Mouse (Mus musculus): Measurements from ENCODE around the gene Syn3. TPM values are rescaled to one million over a fixed set of nuclear protein-coding genes. Genes with fewer than 3 reads are reported as not detected.

Syn3 gene
- polyA plus RNA-seq, 1 experiment from 2014 or later = 24.8 TPM

DNA sequence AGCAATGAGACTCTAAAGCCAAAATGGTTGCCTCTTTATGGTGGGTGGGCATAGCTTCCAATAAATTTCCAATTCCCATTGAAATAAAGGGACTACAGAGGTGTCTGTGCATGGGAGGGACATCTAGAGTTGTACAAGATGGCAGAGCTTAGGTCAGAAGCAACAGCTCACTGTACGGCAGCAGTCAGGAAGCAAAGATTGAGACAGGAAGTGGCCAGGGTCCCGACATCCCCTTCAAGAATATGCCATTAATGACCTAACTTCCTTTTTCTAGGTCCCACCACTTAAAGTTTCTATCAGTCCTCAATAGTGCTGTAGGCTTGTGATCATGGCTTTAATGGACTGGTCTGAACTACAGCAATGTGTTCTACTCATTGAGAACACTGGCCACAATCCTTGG lies 330.6 kb downstream of the Syn3 start:
- no peaks in the 10 kb centered on the region for H3K4me1 ChIP-seq (replicated peaks; ENCODE audit: control insufficient read depth, insufficient read depth, low read length)
- no peak overlapping the region for H3K4me3 ChIP-seq (replicated peaks; ENCODE audit: low read length)
- H3K27ac ChIP-seq (ENCODE audit: low read length) = no peak overlapping the region
- H3K9me3 ChIP-seq (ENCODE audit: control insufficient read depth, low read length) = no peaks in the 10 kb centered on the region
- no peak overlapping the region for H3K4me2 ChIP-seq (ENCODE audit: low read length)
- H3K36me3 ChIP-seq (ENCODE audit: control insufficient read depth, insufficient read depth) = no peaks in the 10 kb centered on the region
- 94% methylated on average over 2 of the region's 2 CpGs for WGBS
- no peak for ATAC-seq
- no peaks in the 10 kb centered on the region for H3K27me3 ChIP-seq (replicated peaks; ENCODE audit: control insufficient read depth, insufficient read depth, low read length)
- no peak overlapping the region for H3K9ac ChIP-seq (replicated peaks; ENCODE audit: low read depth, low read length)

DNA sequence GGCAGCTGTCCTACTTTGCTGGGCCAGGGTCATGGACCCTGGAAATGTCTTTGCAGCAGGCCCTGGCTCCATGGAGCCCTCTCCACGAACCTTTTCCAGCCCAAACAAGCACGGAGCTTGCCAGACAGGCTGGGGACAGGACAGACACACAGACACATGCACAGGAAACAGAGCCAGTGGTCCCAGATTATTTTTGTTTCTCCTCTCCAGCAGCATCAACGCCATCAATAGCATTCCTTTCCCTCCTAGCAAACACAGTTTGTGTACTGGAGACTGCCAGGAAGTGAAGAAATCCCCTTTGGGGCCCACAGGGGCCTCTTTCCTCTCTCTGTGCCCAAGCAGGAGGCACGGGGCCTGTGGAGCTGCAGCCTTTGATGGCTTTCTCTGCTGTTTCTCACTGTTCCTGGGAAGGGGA lies 331.8 kb downstream of the Syn3 start:
- Histone ChIP-seq H3K27me3 (replicated peaks; ENCODE audit: control insufficient read depth, insufficient read depth, low read length) (no peaks in the 10 kb centered on the region), H3K27ac (ENCODE audit: low read length) (no peak overlapping the region), H3K9ac (replicated peaks; ENCODE audit: low read depth, low read length) (no peak overlapping the region), H3K36me3 (ENCODE audit: control insufficient read depth, insufficient read depth) (no peaks in the 10 kb centered on the region), H3K4me3 (replicated peaks; ENCODE audit: low read length) (no peak overlapping the region), H3K4me1 (replicated peaks; ENCODE audit: control insufficient read depth, insufficient read depth, low read length) (no peaks in the 10 kb centered on the region), H3K9me3 (ENCODE audit: control insufficient read depth, low read length) (no peaks in the 10 kb centered on the region), H3K4me2 (ENCODE audit: low read length) (no peak overlapping the region)
- WGBS = 13% methylated on average over 4 of the region's 4 CpGs
- ATAC-seq = no peak

DNA sequence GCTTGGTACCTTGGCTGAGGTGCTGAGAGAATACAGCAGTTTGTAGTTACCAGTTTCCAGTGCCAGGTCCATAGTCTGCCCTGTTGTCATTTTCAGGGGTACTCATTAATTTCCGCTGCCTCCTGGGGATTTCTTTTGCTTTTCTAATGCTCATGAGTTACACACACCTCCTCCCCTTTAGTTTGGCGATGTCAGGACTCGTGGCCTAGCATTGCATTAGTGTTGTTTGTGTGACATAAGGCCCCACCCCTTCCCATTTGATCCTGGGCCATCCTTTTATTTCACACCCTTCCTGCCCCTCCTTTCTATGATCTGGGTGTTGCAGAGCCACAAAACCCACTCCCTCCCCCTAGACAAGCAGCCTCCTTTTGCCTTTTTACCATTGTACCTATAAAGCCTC lies 334.6 kb downstream of the Syn3 start:
- no peaks in the 10 kb centered on the region for H3K9me3 ChIP-seq (ENCODE audit: control insufficient read depth, low read length)
- H3K4me1 ChIP-seq (replicated peaks; ENCODE audit: control insufficient read depth, insufficient read depth, low read length) = no peaks in the 10 kb centered on the region
- no peak overlapping the region for H3K27ac ChIP-seq (ENCODE audit: low read length)
- no peak overlapping the region for H3K9ac ChIP-seq (replicated peaks; ENCODE audit: low read depth, low read length)
- no peak overlapping the region for H3K4me3 ChIP-seq (replicated peaks; ENCODE audit: low read length)
- ATAC-seq = no peak
- WGBS = 44% methylated on average over 3 of the region's 3 CpGs
- no peaks in the 10 kb centered on the region for H3K27me3 ChIP-seq (replicated peaks; ENCODE audit: control insufficient read depth, insufficient read depth, low read length)
- H3K36me3 ChIP-seq (ENCODE audit: control insufficient read depth, insufficient read depth) = no peaks in the 10 kb centered on the region
- H3K4me2 ChIP-seq (ENCODE audit: low read length) = no peak overlapping the region

DNA sequence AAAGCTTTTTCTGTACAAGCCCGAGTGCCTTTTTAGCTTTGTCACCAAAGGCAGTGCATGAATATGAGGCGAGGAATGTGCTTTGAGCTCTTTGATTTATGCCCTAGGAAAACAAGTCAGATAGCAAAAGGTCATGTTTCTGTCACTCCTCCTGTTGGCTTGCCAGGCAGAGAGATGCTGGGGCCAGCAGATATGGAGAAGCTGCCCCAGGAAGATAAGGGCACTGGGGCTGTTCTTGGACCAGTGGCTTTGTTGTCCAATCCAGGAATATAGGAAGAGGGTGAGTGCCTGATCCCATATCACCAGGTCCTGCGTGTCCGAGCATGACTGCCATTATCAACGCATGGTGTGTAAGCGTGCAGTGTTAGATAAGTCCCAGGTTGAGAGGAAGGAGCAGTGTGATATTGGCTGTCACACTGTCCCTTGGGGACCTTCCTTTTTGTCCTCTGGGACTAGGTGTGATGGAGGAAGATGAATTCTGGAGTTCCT lies 336.9 kb downstream of the Syn3 start:
- 89% methylated on average over 6 of the region's 6 CpGs for WGBS

DNA sequence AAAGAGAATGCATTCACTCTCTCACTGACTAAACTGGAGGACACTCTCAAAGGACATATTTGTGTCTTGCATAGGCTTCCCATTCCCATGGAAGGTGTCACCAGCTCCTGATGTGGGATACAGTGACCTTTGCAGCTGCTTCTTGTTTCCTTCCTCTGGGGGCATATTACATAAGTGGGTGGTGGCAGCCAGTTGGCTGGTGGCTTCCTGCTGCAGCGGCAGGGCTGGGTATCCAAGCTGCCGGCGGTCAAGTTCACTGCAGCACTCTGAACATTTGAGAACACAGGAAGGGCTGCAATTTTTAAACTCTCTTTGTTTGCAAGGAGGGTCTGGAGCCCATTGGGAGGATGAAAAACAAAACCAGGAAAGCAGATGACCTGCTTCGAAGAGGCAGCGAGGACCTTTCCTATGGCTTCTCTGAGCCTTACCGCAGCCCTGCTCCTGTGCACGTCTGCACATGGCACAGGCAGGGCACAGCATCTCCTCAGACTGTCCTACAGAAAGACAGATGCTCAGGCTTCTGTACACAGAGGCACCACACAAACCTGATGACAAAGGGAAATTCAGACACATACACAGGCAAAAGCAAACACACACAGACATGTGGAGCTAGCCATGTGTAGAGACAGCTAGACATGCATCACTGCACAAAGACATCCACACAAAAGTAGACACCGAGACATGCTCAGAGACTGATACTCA lies 340.3 kb downstream of the Syn3 start:
- Histone ChIP-seq H3K27ac (ENCODE audit: low read length) (no peak overlapping the region), H3K9me3 (ENCODE audit: control insufficient read depth, low read length) (no peaks in the 10 kb centered on the region), H3K4me1 (replicated peaks; ENCODE audit: control insufficient read depth, insufficient read depth, low read length) (no peaks in the 10 kb centered on the region), H3K4me3 (replicated peaks; ENCODE audit: low read length) (no peak overlapping the region), H3K4me2 (ENCODE audit: low read length) (no peak overlapping the region), H3K27me3 (replicated peaks; ENCODE audit: control insufficient read depth, insufficient read depth, low read length) (no peaks in the 10 kb centered on the region), H3K9ac (replicated peaks; ENCODE audit: low read depth, low read length) (no peak overlapping the region), H3K36me3 (ENCODE audit: control insufficient read depth, insufficient read depth) (no peaks in the 10 kb centered on the region)
- ATAC-seq = no peak
- 84% methylated on average over 8 of the region's 8 CpGs for WGBS

More for the DNA sequence above, 336.9 kb downstream of the Syn3 start:
- no peaks in the 10 kb centered on the region for H3K27me3 ChIP-seq (replicated peaks; ENCODE audit: control insufficient read depth, insufficient read depth, low read length)
- H3K4me3 ChIP-seq (replicated peaks; ENCODE audit: low read length) = no peak overlapping the region
- no peak overlapping the region for H3K4me2 ChIP-seq (ENCODE audit: low read length)
- ATAC-seq = no peak
- H3K4me1 ChIP-seq (replicated peaks; ENCODE audit: control insufficient read depth, insufficient read depth, low read length) = no peaks in the 10 kb centered on the region
- no peaks in the 10 kb centered on the region for H3K9me3 ChIP-seq (ENCODE audit: control insufficient read depth, low read length)
- no peak overlapping the region for H3K9ac ChIP-seq (replicated peaks; ENCODE audit: low read depth, low read length)
- no peak overlapping the region for H3K27ac ChIP-seq (ENCODE audit: low read length)
- no peaks in the 10 kb centered on the region for H3K36me3 ChIP-seq (ENCODE audit: control insufficient read depth, insufficient read depth)

DNA sequence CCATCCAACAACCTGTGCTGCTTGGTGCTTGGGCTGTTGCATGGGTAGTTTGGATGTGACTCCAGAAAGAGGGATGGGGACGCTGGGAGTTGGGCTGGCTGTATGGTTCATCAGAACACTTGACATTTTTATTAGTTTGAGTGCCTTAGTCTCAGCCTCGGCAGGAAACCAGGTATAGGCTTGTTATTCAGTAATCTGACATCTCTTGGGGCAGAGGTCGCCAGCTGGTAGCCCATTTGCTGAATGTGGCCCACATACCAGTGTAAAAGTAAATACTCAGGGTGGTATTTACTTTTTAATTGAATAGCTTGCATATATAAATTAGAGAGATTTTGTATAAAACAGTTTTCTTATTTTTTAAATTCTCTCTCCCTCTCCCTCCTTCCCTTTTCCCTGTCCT lies 343.4 kb downstream of the Syn3 start:
- Histone ChIP-seq H3K4me1 (replicated peaks; ENCODE audit: control insufficient read depth, insufficient read depth, low read length) (no peaks in the 10 kb centered on the region), H3K4me2 (ENCODE audit: low read length) (no peak overlapping the region), H3K36me3 (ENCODE audit: control insufficient read depth, insufficient read depth) (no peaks in the 10 kb centered on the region), H3K27ac (ENCODE audit: low read length) (no peak overlapping the region), H3K9me3 (ENCODE audit: control insufficient read depth, low read length) (no peaks in the 10 kb centered on the region), H3K4me3 (replicated peaks; ENCODE audit: low read length) (no peak overlapping the region), H3K27me3 (replicated peaks; ENCODE audit: control insufficient read depth, insufficient read depth, low read length) (no peaks in the 10 kb centered on the region), H3K9ac (replicated peaks; ENCODE audit: low read depth, low read length) (no peak overlapping the region)
- WGBS = 76% methylated on average over 3 of the region's 3 CpGs
- ATAC-seq = no peak

DNA sequence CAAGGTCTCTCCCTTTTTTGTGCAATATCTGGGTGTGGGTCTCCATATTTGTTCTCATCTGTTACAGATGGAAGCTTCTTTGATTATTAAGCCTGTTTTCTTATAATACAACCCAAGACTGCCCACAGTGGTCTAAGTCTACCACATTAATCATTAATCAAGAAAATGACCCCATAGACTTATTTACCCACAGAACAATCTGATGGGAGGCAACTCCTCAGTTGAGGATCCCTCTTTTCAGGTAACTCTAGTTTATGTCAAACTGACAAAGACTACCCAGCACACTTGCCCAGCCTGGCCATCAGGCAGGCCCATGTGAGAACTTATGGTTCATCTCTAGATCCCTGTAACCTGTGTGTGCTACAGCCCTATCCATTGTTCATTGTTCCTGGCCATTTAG lies 345.5 kb downstream of the Syn3 start:
- Histone ChIP-seq H3K4me2 (ENCODE audit: low read length) (no peak overlapping the region), H3K36me3 (ENCODE audit: control insufficient read depth, insufficient read depth) (no peaks in the 10 kb centered on the region), H3K4me1 (replicated peaks; ENCODE audit: control insufficient read depth, insufficient read depth, low read length) (peaks cover 3% of the 10 kb centered on the region), H3K4me3 (replicated peaks; ENCODE audit: low read length) (no peak overlapping the region), H3K27me3 (replicated peaks; ENCODE audit: control insufficient read depth, insufficient read depth, low read length) (no peaks in the 10 kb centered on the region), H3K9me3 (ENCODE audit: control insufficient read depth, low read length) (no peaks in the 10 kb centered on the region), H3K27ac (ENCODE audit: low read length) (no peak overlapping the region), H3K9ac (replicated peaks; ENCODE audit: low read depth, low read length) (no peak overlapping the region)
- ATAC-seq = no peak

DNA sequence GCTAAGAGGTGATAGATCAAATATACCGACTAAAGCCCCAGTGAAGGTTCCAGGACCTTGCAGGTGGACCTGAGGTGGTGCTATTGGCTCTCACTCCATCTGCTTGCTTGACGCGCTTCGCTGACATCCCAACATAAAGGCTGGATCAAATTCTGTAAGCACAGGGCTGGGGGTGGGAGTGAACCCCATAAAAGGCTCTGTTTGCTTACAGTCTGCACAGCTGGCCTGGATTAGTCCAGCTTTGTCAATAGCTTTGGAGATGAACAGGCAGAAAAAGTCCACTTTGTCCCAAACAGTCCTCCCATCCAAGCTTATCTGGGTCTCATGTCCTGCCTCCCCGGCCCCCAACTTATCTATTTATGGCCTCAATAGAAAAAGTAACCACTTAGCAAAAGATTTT lies 347.3 kb downstream of the Syn3 start:
- no peak overlapping the region for H3K9ac ChIP-seq (replicated peaks; ENCODE audit: low read depth, low read length)
- peaks cover 3% of the 10 kb centered on the region for H3K4me1 ChIP-seq (replicated peaks; ENCODE audit: control insufficient read depth, insufficient read depth, low read length)
- no peak overlapping the region for H3K4me2 ChIP-seq (ENCODE audit: low read length)
- no peaks in the 10 kb centered on the region for H3K9me3 ChIP-seq (ENCODE audit: control insufficient read depth, low read length)
- H3K27me3 ChIP-seq (replicated peaks; ENCODE audit: control insufficient read depth, insufficient read depth, low read length) = no peaks in the 10 kb centered on the region
- no peak overlapping the region for H3K4me3 ChIP-seq (replicated peaks; ENCODE audit: low read length)
- 74% methylated on average over 5 of the region's 5 CpGs for WGBS
- H3K27ac ChIP-seq (ENCODE audit: low read length) = no peak overlapping the region
- H3K36me3 ChIP-seq (ENCODE audit: control insufficient read depth, insufficient read depth) = no peaks in the 10 kb centered on the region
- no peak for ATAC-seq

DNA sequence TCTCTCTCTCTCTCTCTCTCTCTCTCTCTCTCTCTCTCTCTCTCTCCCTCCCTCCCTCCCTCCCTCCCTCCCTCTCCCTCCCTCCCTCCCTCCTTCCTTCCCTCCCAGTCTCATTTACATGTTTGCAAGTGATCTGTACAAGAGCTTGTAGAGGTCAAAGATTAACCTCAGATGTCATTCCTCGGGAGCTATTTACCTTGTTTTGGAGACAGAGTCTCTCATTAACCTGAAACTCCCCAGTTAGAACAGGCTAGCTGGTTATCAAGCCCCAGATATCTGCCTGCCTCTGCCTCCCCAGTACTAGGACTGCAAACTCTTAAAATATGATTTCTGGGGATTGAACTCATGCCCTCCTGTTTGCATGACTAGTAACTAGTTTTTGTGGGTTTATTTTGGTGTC lies 348.6 kb downstream of the Syn3 start:
- Histone ChIP-seq H3K4me2 (ENCODE audit: low read length) (no peak overlapping the region), H3K9me3 (ENCODE audit: control insufficient read depth, low read length) (no peaks in the 10 kb centered on the region), H3K27ac (ENCODE audit: low read length) (no peak overlapping the region), H3K9ac (replicated peaks; ENCODE audit: low read depth, low read length) (no peak overlapping the region), H3K4me1 (replicated peaks; ENCODE audit: control insufficient read depth, insufficient read depth, low read length) (peaks cover 3% of the 10 kb centered on the region), H3K4me3 (replicated peaks; ENCODE audit: low read length) (no peak overlapping the region), H3K27me3 (replicated peaks; ENCODE audit: control insufficient read depth, insufficient read depth, low read length) (no peaks in the 10 kb centered on the region), H3K36me3 (ENCODE audit: control insufficient read depth, insufficient read depth) (no peaks in the 10 kb centered on the region)
- 60% methylated on average over 1 of the region's 1 CpGs for WGBS
- ATAC-seq = no peak

All from forebrain, embryonic 16.5 days (tissue).